In genomic region chr19:60797415-60797814, GRCm38 (mm10) we compare ENCODE assay signal across 16 mouse cellular contexts.
"Had no signal": no experiment of that assay in that cellular context is flagged by ENCODE, and none has a peak within 500 bp of the region (broad histone marks: within the 10 kb centered on the region; RNA-seq: fewer than 3 reads in every experiment).

No protein-coding gene starts in this region.

- H3K9me3 ChIP-seq: neural tube, embryonic 13.5 days; neural tube, embryonic 15.5 days; stomach, embryonic 15.5 days had no signal

- H3K9ac ChIP-seq: neural tube, embryonic 13.5 days; neural tube, embryonic 15.5 days; stomach, embryonic 15.5 days had no signal

- H3K27ac ChIP-seq: neural tube, embryonic 13.5 days; neural tube, embryonic 15.5 days; stomach, embryonic 15.5 days; stomach, postnatal 0 days had no signal

- DNase-seq: retina, postnatal 1 day; right cerebral cortex, adult 18-20 months; right cerebral cortex, postnatal 14 days; right cerebral cortex, postnatal 25 days; right cerebral cortex, postnatal 4 days; spleen, adult 18-20 months; thymus, adult 18-20 months; thymus, adult 2 months; thymus, postnatal 14 days; thymus, postnatal 25 days; thymus, postnatal 36 days; thymus, postnatal 4 days had no signal

- H3K36me3 ChIP-seq: neural tube, embryonic 13.5 days; neural tube, embryonic 15.5 days; stomach, embryonic 15.5 days had no signal

- H3K4me1 ChIP-seq: neural tube, embryonic 13.5 days; neural tube, embryonic 15.5 days; stomach, embryonic 15.5 days had no signal

- H3K27me3 ChIP-seq: neural tube, embryonic 13.5 days; neural tube, embryonic 15.5 days; stomach, embryonic 15.5 days had no signal

- H3K4me3 ChIP-seq: neural tube, embryonic 13.5 days; neural tube, embryonic 15.5 days; stomach, embryonic 15.5 days had no signal

- H3K4me2 ChIP-seq: neural tube, embryonic 13.5 days; neural tube, embryonic 15.5 days; stomach, embryonic 15.5 days had no signal
